Mouse (Mus musculus): ENCODE results near the gene Prtg.

The Prtg gene

DNA sequence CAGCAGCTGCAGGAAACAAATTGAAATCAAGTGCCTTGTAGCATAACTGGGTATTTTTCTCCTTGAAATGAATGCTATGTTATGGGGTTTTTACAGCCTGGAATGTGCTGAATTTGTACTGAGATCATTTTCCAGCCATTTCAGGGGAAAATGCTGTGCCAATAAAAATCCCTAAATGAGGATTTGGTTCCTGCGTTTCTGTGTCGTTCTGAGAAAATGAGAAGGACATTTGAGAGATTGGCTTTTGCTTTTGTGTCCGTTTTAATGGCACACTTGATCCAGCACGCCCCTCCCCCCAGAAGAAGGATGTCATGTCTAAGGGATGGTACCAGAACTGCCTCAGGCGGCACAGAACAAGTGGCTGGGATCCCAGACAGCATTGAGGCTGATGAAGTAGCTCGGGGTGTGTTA lies 100.0 kb downstream of the Prtg start:
- no peak for DNase-seq (ENCODE audit: low read depth, low spot score)

DNA sequence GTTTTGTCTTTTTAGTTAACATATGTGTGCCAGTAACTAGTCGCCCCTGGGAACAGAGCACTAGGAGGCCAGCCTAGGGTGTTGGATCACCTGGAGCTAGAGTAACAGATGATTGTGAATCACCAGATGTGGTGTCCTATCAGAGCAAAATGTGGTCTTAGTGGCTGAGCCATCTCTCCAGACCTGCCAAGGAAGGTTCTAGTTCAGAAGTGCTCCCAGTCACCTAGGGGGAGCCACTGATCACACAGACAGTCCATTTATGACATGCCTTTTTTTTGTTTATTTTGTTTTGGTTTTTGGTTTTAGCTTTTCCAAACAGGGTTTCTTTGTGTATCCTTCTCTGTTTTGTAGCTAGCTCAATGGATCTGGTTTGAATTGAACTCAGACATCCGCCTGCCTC lies 104.7 kb downstream of the Prtg start:
- DNase-seq (ENCODE audit: low read depth, low spot score), result no peak

DNA sequence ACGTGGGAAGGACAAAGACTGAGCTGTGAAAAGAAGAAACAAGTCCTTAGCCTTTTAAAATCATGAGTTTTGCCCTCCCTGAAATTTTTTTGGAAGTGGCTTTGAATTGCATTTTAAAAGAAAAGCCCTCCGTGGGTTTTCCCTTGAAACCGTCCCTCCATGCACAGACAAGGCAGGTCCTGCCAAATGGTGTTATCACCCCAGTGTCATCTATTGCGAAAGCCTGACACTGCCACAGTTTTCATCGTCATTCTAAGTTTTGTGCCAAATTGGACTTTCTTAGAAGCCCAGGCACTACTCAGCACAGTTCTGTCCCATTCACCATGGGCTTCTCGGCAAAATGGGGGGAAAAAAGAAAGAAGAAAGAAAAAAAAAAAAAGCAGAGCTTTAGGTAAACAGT lies 106.9 kb downstream of the Prtg start:
- DNase-seq (ENCODE audit: low read depth, low spot score), result no peak

DNA sequence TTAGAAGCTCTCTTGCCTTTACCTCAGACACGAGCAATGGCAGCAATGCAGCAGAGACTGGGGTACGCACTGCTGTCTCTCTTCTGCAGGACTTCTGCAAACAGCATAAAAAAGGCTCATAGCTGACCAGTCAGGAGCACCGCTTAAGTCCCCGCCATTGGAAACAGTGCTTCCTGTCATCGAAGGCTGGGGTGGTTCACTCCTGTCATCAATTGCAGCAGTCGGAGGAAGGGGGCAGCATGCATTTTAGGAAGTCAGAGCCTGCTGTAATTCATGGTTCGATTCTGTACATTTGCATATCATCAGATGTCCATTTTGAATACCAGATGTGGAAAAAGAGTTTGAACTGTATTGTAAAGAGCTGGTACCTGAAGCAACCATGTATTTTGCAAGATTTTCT lies 109.1 kb downstream of the Prtg start:
- no peak for DNase-seq (ENCODE audit: low read depth, low spot score)

DNA sequence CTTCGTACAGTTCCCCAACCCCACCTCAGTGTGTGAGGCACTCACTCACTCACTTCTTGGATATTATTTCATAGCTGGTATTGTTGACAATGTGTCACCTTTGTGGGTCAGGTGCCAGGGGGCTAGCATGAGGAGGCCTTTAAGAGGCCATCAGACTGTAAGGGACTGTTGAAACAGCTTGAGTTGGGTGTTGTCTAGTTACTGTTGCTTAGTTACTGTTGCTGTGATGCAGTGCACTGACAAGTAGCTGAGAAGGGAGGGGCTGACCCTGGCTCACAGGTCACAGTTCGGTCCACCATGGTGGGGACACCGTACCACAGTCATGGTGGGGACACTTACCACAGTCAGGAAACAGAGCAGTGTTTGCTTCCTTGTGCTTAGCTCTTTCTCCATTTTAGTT lies 116.4 kb downstream of the Prtg start:
- DNase-seq (ENCODE audit: low read depth, low spot score), result no peak

DNA sequence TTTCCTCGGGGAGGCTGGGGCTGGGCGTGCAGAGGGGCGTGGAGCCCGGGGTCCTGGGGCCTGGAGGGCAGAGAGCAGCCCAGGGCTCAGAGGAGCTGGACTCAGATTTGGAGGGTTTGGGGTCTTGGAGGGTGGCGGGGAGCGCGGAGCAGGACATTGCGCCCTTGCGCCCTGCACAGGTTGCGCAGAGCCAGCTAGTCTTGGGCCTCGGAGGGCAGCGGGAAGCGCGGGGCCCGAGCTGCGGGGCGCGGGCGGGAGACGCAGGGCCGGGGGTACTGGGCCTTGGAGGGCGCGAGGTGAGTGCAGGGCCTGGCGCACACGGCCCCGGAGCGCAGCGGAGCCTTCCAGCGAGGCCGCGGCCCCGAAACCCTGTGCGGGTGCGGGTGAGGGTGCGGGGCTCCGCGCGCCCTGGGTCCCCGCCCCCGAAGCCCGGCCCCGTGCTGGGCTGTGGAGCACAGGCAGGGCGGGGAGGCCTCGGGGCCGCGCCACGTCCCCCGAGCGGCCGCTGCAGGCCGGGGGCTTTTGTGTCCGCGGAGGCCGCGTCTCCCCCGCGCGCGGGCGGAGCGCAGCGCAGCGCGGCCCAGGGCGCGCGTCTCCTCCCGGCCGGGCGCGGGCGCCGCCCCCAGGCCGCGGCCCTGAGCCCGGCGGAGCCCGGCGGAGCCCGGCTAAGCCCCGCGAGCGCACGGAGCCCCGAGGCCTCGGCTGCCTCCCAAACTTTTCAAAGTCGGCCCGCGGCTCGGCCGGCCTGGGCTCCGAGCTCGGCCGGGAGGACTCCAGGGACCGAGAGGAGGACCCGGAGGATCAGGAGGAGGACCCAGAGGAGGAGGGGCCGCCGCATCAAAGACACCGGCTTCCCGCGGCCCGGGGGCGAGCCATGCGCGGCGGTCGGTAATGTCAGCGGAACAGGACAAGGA lies 118.6 kb downstream of the Prtg start, which contains the start of gene Pygo1:
Gene Pygo1 (plus strand): TSS at position 625 of the 914 bp plus-strand sequence.
- DNase-seq (ENCODE audit: low read depth, low spot score), result peak; percentile 36

DNA sequence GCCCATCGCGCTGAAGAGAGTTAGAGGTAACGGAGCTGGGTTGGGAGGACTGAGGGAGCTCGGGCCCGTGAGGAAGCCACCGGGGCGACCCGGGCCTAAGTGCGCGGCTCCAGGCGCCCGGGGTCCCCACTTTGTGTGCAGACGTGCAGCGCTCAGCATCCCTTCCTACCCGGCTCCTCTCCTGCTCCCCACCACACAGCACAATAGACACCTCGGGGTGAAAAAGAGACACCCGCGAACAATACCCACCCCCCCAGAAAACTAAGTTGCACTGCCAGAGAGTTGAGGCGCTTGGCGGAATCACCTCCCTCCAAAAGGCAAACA lies 119.2 kb downstream of the Prtg start:
- peak; percentile 17 for DNase-seq (ENCODE audit: low read depth, low spot score)

DNA sequence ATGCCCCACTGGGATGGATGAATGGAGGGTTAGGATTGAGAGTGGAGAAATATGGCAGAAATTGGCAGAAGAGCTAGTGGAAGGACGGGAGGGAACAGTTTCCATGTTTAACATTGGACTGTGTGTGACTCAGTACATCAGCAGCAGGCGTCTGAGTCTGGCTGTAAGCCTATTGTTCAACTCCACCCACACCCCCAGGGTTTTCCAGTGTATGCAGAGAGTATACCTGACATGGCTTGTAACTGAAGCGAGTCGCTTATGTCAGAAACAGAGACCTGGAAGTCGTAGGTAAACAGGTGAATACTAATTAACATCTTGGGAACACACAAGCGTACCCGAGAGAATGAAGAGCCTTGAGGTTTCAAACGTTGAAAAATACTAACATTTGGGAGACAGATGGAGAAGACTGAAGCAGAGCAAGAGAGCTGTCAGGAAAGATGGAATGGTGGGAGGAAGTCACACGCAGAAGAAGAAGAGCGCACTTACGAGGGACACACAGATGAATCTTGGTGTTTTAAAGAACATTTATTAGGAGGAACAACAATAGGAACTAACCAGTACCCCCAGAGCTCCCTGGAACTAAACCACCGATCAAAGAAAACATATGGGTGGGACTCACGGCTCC lies 124.6 kb downstream of the Prtg start:
- DNase-seq (ENCODE audit: low read depth, low spot score), result no peak

DNA sequence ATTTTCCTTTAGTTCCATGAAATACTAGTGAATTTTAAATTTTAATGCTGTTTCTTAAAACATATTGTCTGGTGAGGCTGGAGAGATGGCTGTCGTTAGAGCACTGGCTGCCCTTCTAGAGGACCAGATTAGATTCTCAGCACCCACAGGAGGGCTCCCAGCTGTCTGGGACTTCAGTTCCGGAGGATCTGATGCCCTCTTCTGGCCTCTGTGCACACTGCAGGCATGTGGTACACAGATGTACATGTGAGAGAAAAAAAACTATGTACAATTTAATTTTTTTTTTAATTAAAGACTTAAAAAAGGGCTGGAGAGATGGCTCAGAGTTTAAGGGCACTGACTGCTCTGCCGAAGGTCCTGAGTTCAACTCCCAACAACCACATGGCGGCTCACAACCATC lies 128.6 kb downstream of the Prtg start:
- DNase-seq (ENCODE audit: low read depth, low spot score), result no peak

DNA sequence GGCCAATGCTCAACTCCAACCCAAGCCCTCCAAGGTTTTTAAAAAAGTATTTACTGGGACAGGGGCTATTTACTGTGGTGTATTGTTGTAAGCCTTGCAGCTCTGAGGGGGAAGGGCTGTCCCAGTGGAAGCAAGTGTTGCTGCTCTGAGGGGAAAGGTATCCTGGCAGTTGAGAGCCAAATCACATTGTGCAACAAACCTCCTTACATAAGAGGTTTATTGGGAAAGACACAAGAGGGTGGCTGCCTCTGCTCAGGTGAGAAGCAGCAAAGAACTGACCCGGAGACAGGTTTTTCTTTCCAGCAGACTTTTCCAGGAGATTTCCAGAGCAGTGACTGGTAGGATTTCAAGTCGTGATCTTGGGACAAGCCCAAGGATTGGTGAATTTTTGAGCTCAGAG lies 129.6 kb downstream of the Prtg start:
- DNase-seq (ENCODE audit: low read depth, low spot score), result no peak

DNA sequence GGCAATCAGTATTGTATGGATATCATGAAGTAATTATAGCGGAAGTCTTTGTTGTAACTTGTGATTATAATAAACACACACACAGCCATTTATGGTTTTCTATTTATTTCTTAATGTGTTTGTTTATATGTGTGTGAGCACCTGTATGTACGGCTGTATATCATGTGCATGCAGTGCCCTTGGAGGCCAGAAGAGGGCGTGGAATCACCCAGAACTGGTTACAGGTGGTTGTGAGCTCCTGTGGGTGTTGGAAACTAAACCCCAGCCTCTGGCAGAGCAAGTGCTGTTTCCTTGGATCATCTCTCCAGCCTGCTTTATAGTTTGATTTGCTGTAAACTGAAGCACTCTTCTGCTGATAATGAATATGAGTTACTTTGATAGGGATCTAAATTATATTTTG lies 136.8 kb downstream of the Prtg start:
- no peak for DNase-seq (ENCODE audit: low read depth, low spot score)

DNA sequence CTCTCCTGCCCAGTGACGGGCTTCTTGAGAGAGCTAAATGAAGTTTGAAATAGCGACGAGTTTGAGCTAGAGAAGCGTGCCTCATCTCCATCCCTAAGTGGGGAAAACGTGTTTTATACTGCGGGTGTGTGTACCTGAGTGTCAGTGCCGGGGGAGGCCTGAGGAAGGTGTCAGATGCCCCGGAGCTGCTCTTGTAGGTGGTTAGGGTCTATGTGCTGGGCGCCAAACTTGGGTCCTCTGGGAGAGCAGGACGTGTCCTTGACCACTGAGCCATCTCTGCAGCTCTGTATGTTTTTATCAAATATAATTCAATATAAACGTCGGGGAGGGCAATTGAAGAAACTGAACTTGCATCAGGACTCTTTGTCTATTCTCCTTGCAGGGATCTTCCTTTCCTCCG lies 137.6 kb downstream of the Prtg start:
- no peak for DNase-seq (ENCODE audit: low read depth, low spot score)

DNA sequence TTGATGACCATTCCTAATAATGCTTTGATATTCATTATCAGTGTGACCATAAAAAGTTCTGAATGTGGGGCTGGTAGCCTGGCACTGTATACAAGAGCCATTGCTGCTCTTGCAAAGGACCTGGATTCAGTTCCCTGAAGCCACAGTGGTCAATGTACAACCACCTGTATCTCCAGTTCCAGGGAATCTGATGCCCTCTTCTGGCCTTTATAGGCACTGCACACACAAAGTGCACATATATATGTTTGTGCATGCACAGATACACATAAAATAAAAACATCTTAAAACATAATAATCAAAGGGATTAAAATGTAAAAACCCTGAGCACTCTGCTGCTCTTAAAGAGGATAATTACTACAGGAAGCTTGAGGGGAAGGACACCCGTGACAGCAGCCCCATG lies 140.3 kb downstream of the Prtg start:
- no peak for DNase-seq (ENCODE audit: low read depth, low spot score)

DNA sequence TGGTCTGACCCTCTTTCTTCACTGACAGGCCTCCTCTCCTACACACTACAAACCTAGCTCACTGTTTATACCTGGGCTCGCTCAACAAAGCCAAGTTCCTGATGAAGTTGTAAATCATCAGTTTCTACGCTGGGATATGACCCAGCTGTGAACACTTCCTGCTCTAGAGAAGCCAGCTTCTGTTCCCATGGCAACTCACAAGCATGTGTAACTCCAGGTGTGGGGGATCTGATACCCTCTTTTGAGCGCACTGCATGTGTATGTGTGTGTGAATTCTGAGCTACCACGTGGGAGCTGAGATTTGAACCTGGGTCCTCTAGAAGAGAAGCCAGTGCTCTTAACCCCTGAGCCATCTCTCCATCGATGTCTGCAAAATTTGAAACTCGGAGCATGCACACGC lies 142.9 kb downstream of the Prtg start:
- no peak for DNase-seq (ENCODE audit: low read depth, low spot score)

DNA sequence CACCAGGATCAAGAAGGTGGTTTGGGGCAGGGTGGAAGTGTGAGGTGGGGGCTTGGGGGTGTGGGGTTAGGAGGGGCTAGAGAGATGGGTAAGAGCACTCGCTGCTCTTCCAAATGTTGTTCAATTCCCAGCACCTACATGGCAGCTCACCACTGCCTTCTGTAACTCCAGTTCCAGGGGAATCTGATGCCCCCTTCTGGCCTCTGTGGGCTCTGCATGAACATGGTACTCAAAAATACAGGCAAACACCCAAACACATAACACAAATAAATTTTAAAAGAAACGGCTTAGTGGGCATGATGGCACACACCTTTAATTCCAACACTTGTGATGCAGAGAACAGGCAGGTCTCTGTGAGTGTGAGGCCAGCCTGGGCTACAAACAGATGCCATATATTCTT lies 148.1 kb downstream of the Prtg start:
- no peak for DNase-seq (ENCODE audit: low read depth, low spot score)

DNA sequence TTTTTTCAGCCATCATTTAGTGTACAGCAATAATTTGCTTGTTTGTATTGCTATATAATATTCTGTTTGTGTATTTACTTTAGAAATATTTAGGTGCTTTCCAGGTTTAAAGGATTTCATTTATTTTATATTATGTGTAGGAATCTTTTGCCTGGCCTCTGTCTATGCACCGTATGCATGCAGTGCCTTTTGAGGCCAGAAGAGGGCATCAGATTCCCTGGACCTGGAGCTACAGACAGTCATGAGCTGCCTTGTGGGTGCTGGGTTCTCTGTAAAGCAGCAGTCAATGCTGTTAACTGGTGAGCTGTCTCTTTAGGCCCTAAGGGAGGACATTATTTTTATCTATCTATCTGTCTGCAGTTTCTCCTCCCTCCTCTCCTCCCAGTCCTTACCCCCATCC lies 148.9 kb downstream of the Prtg start:
- peak; percentile 35 for DNase-seq (ENCODE audit: low read depth, low spot score)

DNA sequence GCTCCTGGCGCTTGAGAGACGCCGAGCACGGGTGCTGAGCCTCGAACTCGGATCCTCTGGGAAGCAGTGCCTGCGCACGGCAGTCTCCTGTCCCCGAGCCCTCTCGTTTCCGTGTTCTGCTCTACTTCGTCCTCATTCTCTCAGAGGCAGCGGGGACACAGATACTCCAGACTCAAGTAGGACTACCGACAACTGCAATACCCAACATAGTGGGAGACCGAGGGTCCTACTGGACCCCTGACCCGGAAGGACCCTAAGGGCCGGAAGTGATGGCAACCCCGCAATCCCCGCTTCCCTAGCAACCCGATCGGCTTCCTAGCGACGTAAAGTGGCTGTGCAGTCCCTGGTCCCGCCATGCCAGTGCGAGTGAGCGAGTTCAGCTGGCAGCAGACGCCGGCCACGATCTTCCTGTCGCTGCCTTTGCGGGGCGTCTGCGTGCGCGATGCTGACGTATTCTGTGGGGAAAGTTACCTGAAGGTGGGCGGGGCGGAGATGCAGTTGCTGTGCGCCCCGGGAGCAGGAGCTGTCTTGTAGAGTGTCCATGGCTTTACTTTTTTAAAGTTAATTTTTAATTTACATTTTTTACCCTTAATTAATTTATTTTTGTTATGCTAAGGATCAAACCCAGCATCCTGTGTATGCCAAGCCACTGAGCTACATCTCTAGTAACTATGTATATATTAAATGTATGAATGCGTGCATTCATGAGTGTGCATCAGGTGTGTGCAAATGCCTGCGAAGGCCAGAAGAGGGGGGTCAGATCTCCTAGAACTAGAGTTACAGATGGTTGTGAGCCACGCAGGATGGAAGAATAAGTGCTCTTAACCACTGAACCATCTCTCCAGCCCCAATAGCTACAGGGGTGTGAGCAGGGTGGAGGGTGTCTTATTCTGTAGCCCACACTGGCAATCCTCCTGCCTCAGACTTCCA lies 152.1 kb downstream of the Prtg start, which contains the start of the genes Dyx1c1 and Gm44503:
Gene Dyx1c1 (plus strand): TSS at position 265 of the 930 bp plus-strand sequence.
Gene Gm44503 (plus strand): TSS at position 332 of the 930 bp plus-strand sequence.
- DNase-seq (ENCODE audit: low read depth, low spot score), result peak; percentile 75

DNA sequence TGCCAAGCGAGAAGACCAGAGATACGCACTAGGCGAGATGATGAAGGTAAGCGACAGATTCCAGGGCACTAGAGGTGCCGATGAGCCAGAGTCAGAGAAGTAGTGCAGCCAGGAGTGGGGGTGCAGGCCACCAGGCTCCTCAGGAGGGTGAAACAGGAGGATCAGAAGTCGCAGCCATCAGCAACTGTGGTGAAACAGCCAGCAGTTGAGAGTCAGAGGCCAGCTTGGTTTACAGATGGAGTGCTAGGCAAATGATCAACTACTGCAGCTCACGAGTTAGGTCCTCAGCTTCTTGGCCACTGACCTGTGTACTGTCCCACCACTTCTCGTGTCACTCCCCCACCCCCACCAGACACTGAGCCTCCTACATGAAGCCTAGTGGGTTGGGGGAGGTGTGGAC lies 154.7 kb downstream of the Prtg start:
- DNase-seq (ENCODE audit: low read depth, low spot score), result no peak

DNA sequence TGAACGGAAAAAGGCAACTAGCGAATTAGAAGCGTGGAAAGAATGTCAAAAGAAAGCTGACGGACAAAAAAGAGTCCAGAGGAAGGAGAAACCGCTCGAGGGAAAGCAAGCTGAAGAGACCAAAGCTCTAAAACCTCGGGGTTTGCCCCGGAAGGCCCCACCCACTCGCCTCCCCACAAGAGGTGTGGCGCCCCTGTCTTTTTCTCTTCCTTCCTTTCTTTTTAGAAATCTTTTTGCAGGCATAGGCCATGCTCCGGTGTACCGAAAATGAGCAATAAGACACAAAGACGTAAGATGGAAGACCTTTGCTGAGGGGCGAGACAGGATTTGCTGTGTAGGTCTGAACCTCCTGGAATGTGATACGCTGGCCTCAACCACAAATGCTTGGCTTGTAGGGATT lies 155.3 kb downstream of the Prtg start:
- DNase-seq (ENCODE audit: low read depth, low spot score), result no peak
